Mouse (Mus musculus) stomach, postnatal 0 days (tissue): ENCODE data around the gene Ppp2r2d. TPM values are rescaled to one million over a fixed set of nuclear protein-coding genes. Genes with fewer than 3 reads are reported as not detected.

ENCODE experiments used
- ATAC-seq: fragments of 200-750 bp; cut with Nextera tagmentation; 2 replicates; pipeline ENCODE4 v1.8.0; 2017; ENCODE audit not compliant: low FRiP score, low TSS enrichment
- DNase-seq: peaks from one replicate; pipeline ENCODE4 v3.0.0-alpha.2; 2016; ENCODE audit warnings: low spot score
- H3K27ac ChIP-seq: fragments of 300-500 bp; sonication (generic); replicated peaks from 2 replicates; pipeline ENCODE4 v1.5.1; 2014; ENCODE audit warnings: mild to moderate bottlenecking, control low read depth
- H3K27me3 ChIP-seq: fragments of 300-500 bp; sonication (generic); 2 replicates; pipeline ENCODE4 v1.6.1; 2014; ENCODE audit warnings: low read length; ENCODE audit not compliant: control insufficient read depth, insufficient read depth
- H3K36me3 ChIP-seq: fragments of 300-500 bp; sonication (generic); 2 replicates; pipeline ENCODE4 v1.6.1; 2014; ENCODE audit warnings: low read length, mixed read lengths; ENCODE audit not compliant: control insufficient read depth, insufficient read depth
- H3K4me1 ChIP-seq: fragments of 300-500 bp; sonication (generic); replicated peaks from 2 replicates; pipeline ENCODE4 v1.6.1; 2014; ENCODE audit warnings: antibody characterized with exemption; ENCODE audit not compliant: control insufficient read depth, insufficient read depth
- H3K4me2 ChIP-seq: fragments of 300-500 bp; sonication (generic); replicated peaks from 2 replicates; pipeline ENCODE4 v1.6.1; 2014; ENCODE audit warnings: low read depth, mild to moderate bottlenecking, control low read depth, moderate library complexity
- H3K4me3 ChIP-seq: fragments of 300-500 bp; sonication (generic); 2 replicates; pipeline ENCODE4 v1.5.1; 2014; ENCODE audit warnings: low read depth, low read length, control low read depth
- H3K9ac ChIP-seq: fragments of 300-500 bp; sonication (generic); 2 replicates; pipeline ENCODE4 v1.6.1; 2014; ENCODE audit warnings: mild to moderate bottlenecking, low read length, control low read depth, mixed read lengths
- H3K9me3 ChIP-seq: fragments of 300-500 bp; sonication (generic); 2 replicates; pipeline ENCODE4 v1.6.1; 2016; ENCODE audit warnings: low read length; ENCODE audit not compliant: control insufficient read depth
- CTCF ChIP-seq: IDR thresholded peaks from 2 replicates; pipeline ENCODE4 v1.5.1; 2016; ENCODE audit warnings: antibody characterized with exemption, low read depth, mild to moderate bottlenecking, moderate library complexity
- EP300 ChIP-seq: optimal IDR thresholded peaks from 2 replicates; pipeline ENCODE3; 2016; ENCODE audit warnings: antibody characterized with exemption
- WGBS: fragments of 180-500 bp; shearing (Covaris S2); extraction: QIAGEN DNeasy Blood & Tissue Kit; methylation state at CpG from one replicate; pipeline ENCODE4 v1.1.7; 2014; 5-methylcytosine and 5-hydroxymethylcytosine counted together
- polyA plus RNA-seq: library from polyadenylated mRNA; unstranded; fragments of >200 nt; fragmentation: Nextera tagmentation; extraction: Ambion mirVana; gene quantifications from 2 replicates; pipeline ENCODE4 v1.2.1, GENCODE M21; 2015

Gene Ppp2r2d
- polyA plus RNA-seq, 1 experiment from 2014 or later: 25.4 TPM

DNA sequence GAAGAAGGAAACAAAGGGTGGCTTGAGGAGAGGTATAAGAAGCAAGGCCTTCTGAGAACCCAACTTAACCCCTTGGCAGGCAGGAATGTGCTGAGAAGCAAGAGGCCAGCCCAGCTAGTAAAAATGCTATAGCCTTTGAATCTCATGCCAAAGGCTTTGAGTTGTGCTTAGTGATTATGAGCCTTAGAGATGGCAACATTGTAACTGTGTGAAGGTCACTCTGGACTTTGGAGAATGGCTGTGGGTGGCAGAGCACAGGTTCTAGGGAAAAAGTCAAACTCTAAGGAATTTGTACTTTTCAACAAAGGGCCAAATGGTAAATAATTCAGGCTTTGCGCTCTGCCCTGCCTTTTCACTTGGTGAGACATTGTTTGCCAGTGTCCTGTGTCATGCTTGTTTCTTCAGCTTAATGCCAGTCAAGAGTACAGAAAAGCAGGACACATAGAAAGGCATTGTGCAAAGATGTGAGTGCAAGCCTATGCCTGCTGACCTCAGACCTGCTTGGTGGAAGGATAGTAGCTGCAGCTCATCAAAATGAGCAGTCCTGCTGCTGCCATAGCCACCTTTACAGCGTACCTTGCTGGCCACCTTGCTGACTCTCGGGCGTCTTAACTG lies 7.6 kb downstream of the Ppp2r2d start:
- Histone ChIP-seq H3K27ac (no peak overlapping the region), H3K4me1 (0 out of 2 replicates have a peak, but pooled peaks cover 2% of the 10 kb centered on the region), H3K36me3 (peaks cover 2% of the 10 kb centered on the region; the same call in 1 of the 2 replicates), H3K27me3 (no peaks in the 10 kb centered on the region), H3K9ac (no peak overlapping the region), H3K9me3 (no peaks in the 10 kb centered on the region), H3K4me2 (no peak overlapping the region), H3K4me3 (no peak overlapping the region)
- WGBS: 88% methylated on average over 4 of the region's 4 CpGs
- TF ChIP-seq EP300 (no peak), CTCF (no peak)
- ATAC-seq (no peak), DNase-seq (no peak)

DNA sequence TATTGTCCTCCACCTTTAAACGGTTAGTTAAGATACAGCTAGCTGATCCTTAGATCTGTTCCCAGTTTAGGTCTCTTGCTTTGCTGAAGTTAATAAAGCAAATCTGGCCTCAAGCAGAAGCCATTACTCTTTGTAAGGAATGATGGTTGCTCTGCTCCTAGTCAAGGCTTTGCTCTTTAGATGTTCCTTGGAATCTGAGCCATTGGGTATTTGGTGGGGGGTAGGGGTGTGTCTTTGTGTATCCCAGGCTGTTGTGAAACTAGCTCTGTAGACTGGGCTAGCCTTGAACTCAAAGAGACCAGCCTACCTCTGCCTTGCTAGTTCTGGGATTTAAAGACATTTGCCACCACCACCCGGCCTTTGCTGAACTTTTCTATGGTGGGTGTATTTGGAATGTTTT lies 8.3 kb downstream of the Ppp2r2d start:
- Histone ChIP-seq H3K36me3 (peaks cover 2% of the 10 kb centered on the region; the same call in 1 of the 2 replicates), H3K27me3 (no peaks in the 10 kb centered on the region), H3K9me3 (no peaks in the 10 kb centered on the region), H3K4me3 (no peak overlapping the region), H3K4me2 (no peak overlapping the region), H3K4me1 (0 out of 2 replicates have a peak, but pooled peaks cover 2% of the 10 kb centered on the region), H3K9ac (no peak overlapping the region), H3K27ac (no peak overlapping the region)
- WGBS: 86% methylated on average over 2 of the region's 2 CpGs
- no peak for TF ChIP-seq CTCF
- TF ChIP-seq EP300: no peak
- no peak for ATAC-seq
- DNase-seq: no peak

DNA sequence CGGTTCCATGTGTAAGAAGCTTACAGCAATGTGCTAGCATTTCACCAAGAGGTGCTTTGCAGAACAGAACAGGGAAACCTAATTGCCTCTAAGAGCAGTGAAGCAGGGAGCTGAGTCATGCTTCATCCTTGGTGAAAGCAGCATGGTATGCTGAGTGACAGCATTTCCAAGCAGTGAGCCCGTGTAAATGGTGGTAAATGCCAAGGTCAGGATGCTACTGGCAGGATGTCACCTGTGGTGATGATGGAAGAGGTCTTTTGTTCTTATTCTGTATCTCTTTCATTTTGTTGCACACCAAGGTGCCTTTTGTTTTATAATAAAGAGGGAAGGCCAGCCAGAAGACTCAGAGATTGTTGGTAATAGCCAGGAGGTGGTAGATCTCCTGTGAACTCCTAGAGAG lies 10.8 kb downstream of the Ppp2r2d start:
- no peaks in the 10 kb centered on the region for H3K4me1 ChIP-seq
- WGBS: 60% methylated on average over 2 of the region's 2 CpGs
- no peak overlapping the region for H3K4me2 ChIP-seq
- DNase-seq (no peak), ATAC-seq (no peak)
- H3K27ac ChIP-seq: no peak overlapping the region
- H3K27me3 ChIP-seq: no peaks in the 10 kb centered on the region
- TF ChIP-seq CTCF (no peak), EP300 (no peak)
- H3K4me3 ChIP-seq: no peak overlapping the region
- no peaks in the 10 kb centered on the region for H3K9me3 ChIP-seq
- no peak overlapping the region for H3K9ac ChIP-seq
- H3K36me3 ChIP-seq: peaks cover 2% of the 10 kb centered on the region; the same call in 1 of the 2 replicates

- no peak for TF ChIP-seq CTCF
- no peak for TF ChIP-seq EP300
- no peak for DNase-seq
- Histone ChIP-seq H3K36me3 (0 out of 2 replicates have a peak, but pooled peaks cover 3% of the 10 kb centered on the region), H3K4me1 (no peaks in the 10 kb centered on the region), H3K27me3 (no peaks in the 10 kb centered on the region), H3K4me3 (no peak overlapping the region), H3K9ac (no peak overlapping the region), H3K9me3 (no peaks in the 10 kb centered on the region), H3K27ac (no peak overlapping the region), H3K4me2 (no peak overlapping the region)
- WGBS: 82% methylated on average over 3 of the region's 3 CpGs
- ATAC-seq: no peak; the same call in 1 of the 2 replicates
Observed at GRCm38 (mm10) chr7:138863950-138864572, 18.2 kb downstream of the Ppp2r2d start.

- Histone ChIP-seq H3K4me1 (no peaks in the 10 kb centered on the region), H3K4me2 (no peak overlapping the region), H3K9ac (no peak overlapping the region), H3K4me3 (no peak overlapping the region), H3K27me3 (no peaks in the 10 kb centered on the region), H3K27ac (no peak overlapping the region), H3K9me3 (no peaks in the 10 kb centered on the region), H3K36me3 (0 out of 2 replicates have a peak, but pooled peaks cover 3% of the 10 kb centered on the region)
- ATAC-seq (no peak), DNase-seq (no peak)
- 96% methylated on average over 1 of the region's 1 CpGs for WGBS
- TF ChIP-seq CTCF: no peak
- no peak for TF ChIP-seq EP300
Observed at GRCm38 (mm10) chr7:138864776-138865175, 18.9 kb downstream of the Ppp2r2d start.

GRCm38 (mm10) chr7:138867286-138867685 lies 21.4 kb downstream of the Ppp2r2d start:
- Histone ChIP-seq H3K36me3 (peaks cover 6% of the 10 kb centered on the region), H3K27ac (no peak overlapping the region), H3K4me1 (no peaks in the 10 kb centered on the region), H3K9me3 (no peaks in the 10 kb centered on the region), H3K27me3 (no peaks in the 10 kb centered on the region), H3K4me2 (no peak overlapping the region), H3K9ac (no peak overlapping the region), H3K4me3 (no peak overlapping the region)
- TF ChIP-seq EP300: no peak
- TF ChIP-seq CTCF: peak; percentile 23; the same call in 1 of the 2 replicates
- 70% methylated on average over 6 of the region's 6 CpGs for WGBS
- DNase-seq (no peak), ATAC-seq (peak; percentile 69)
